Mouse (Mus musculus) CH12.LX (cell line): ENCODE measurements around the gene Agmo. TPM values are rescaled to one million over a fixed set of nuclear protein-coding genes. Genes with fewer than 3 reads are reported as not detected.

ENCODE experiments used
- DNase-seq: peaks from one replicate; pipeline ENCODE4 v3.0.0-alpha.2; 2013; ENCODE audit errors: extremely low read depth
- H3K27ac ChIP-seq: 2 replicates; pipeline ENCODE4 v1.5.1; 2012; ENCODE audit warnings: low read depth, mild to moderate bottlenecking, control low read depth, moderate library complexity; ENCODE audit not compliant: insufficient read depth
- H3K27me3 ChIP-seq: replicated peaks from 2 replicates; pipeline ENCODE3; 2012; ENCODE audit warnings: inconsistent platforms
- H3K36me3 ChIP-seq, 2 experiments: replicated peaks in 1 of 2; 2 replicates each; pipeline versions ENCODE3 to v1.6.1; 2012; ENCODE audit warnings: inconsistent platforms in 1 of 2, low read length in 1 of 2, mild to moderate bottlenecking in 1 of 2, mixed read lengths in 1 of 2, moderate library complexity in 1 of 2; ENCODE audit not compliant: control insufficient read depth in 1 of 2, insufficient read depth in 1 of 2
- H3K4me1 ChIP-seq, 2 experiments: 2 replicates each; pipeline ENCODE4 v1.6.1; 2012; ENCODE audit warnings: inconsistent platforms in 1 of 2, moderate library complexity in 1 of 2; ENCODE audit not compliant: insufficient read depth in 2 of 2, control insufficient read depth in 1 of 2
- H3K4me2 ChIP-seq: 2 replicates; pipeline ENCODE4 v1.6.1; 2012; ENCODE audit warnings: low read depth, mild to moderate bottlenecking, control low read depth; ENCODE audit not compliant: poor library complexity, insufficient read depth, severe bottlenecking
- H3K4me3 ChIP-seq, 3 experiments: fragments of 150-350 bp in 1 of 3; sonication (generic) in 1 of 3; replicated peaks in 1 of 3; 2 replicates each; pipeline versions ENCODE3 to v1.5.1; 2011 to 2012; ENCODE audit warnings: low read depth in 2 of 3, low read length in 2 of 3, mild to moderate bottlenecking in 2 of 3, moderate library complexity in 2 of 3, control low read depth in 1 of 3, improper control_type of control experiment in 1 of 3, inconsistent platforms in 1 of 3, mixed read lengths in 1 of 3; ENCODE audit not compliant: poor library complexity in 1 of 3
- H3K79me2 ChIP-seq: replicated peaks from 2 replicates; pipeline ENCODE4 v1.6.1; 2012; ENCODE audit warnings: mild to moderate bottlenecking, moderate library complexity; ENCODE audit not compliant: control insufficient read depth, poor library complexity, insufficient read depth, severe bottlenecking; ENCODE audit errors: extremely low read depth
- H3K9ac ChIP-seq: 2 replicates; pipeline ENCODE4 v1.6.1; 2012; ENCODE audit warnings: low read depth, mild to moderate bottlenecking, control low read depth, moderate library complexity; ENCODE audit not compliant: insufficient read depth
- H3K9me3 ChIP-seq: replicated peaks from 2 replicates; pipeline ENCODE3; 2012; ENCODE audit warnings: low read length, inconsistent platforms, mixed read lengths
- BHLHE40 ChIP-seq: IDR thresholded peaks from 2 replicates; pipeline ENCODE4 v1.6.1; 2011; ENCODE audit warnings: mild to moderate bottlenecking, low read depth, low read length, improper control_type of control experiment
- CHD1 ChIP-seq: IDR thresholded peaks from 2 replicates; pipeline ENCODE4 v1.6.1; 2012; ENCODE audit warnings: low read depth, low read length, improper control_type of control experiment, inconsistent platforms
- CHD2 ChIP-seq: IDR thresholded peaks from 2 replicates; pipeline ENCODE4 v1.6.1; 2011; ENCODE audit warnings: low read length, improper control_type of control experiment
- E2F4 ChIP-seq: IDR thresholded peaks from 2 replicates; pipeline ENCODE4 v1.6.1; 2011; ENCODE audit warnings: low read depth, low read length, improper control_type of control experiment; ENCODE audit not compliant: insufficient replicate concordance
- EP300 ChIP-seq: IDR thresholded peaks from 2 replicates; pipeline ENCODE4 v1.6.1; 2011; ENCODE audit warnings: low read length, improper control_type of control experiment
- ETS1 ChIP-seq: conservative IDR thresholded peaks from 2 replicates; pipeline ENCODE4 v1.6.1; 2012; ENCODE audit warnings: low read depth, mild to moderate bottlenecking, inconsistent platforms, low read length, improper control_type of control experiment, moderate library complexity
- GABPA ChIP-seq: IDR thresholded peaks from 2 replicates; pipeline ENCODE4 v1.6.1; 2012; ENCODE audit warnings: low read depth, low read length, improper control_type of control experiment, inconsistent platforms; ENCODE audit not compliant: insufficient replicate concordance
- HCFC1 ChIP-seq: IDR thresholded peaks from 2 replicates; pipeline ENCODE4 v1.6.1; 2012; ENCODE audit warnings: low read depth, mild to moderate bottlenecking, inconsistent platforms, low read length, improper control_type of control experiment
- JUN ChIP-seq: IDR thresholded peaks from 2 replicates; pipeline ENCODE4 v1.6.1; 2011; ENCODE audit warnings: low read depth, mild to moderate bottlenecking, low read length, improper control_type of control experiment, moderate library complexity; ENCODE audit not compliant: insufficient read depth
- JUND ChIP-seq: conservative IDR thresholded peaks from 2 replicates; pipeline ENCODE4 v1.6.1; 2011; ENCODE audit warnings: low read depth, low read length, improper control_type of control experiment
- MAFK ChIP-seq: IDR thresholded peaks from 2 replicates; pipeline ENCODE4 v1.6.1; 2011; ENCODE audit warnings: low read length, improper control_type of control experiment; ENCODE audit not compliant: insufficient replicate concordance
- MAX ChIP-seq: IDR thresholded peaks from 2 replicates; pipeline ENCODE4 v1.6.1; 2011; ENCODE audit warnings: low read length, improper control_type of control experiment
- MEF2A ChIP-seq: IDR thresholded peaks from 2 replicates; pipeline ENCODE4 v1.6.1; 2014; ENCODE audit warnings: low read depth, mild to moderate bottlenecking, inconsistent platforms, low read length, improper control_type of control experiment, borderline replicate concordance
- MXI1 ChIP-seq: IDR thresholded peaks from 2 replicates; pipeline ENCODE4 v1.6.1; 2011; ENCODE audit warnings: mild to moderate bottlenecking, low read depth, low read length, improper control_type of control experiment
- MYC ChIP-seq: IDR thresholded peaks from 2 replicates; pipeline ENCODE4 v1.6.1; 2011; ENCODE audit warnings: low read depth, mild to moderate bottlenecking, improper control_type of control experiment, low read length
- NRF1 ChIP-seq: IDR thresholded peaks from 2 replicates; pipeline ENCODE4 v1.6.1; 2014; ENCODE audit warnings: low read depth, mild to moderate bottlenecking, inconsistent platforms, low read length, improper control_type of control experiment, moderate library complexity
- PAX5 ChIP-seq: IDR thresholded peaks from 2 replicates; pipeline ENCODE4 v1.6.1; 2012; ENCODE audit warnings: low read length, inconsistent platforms, mixed read lengths
- POLR2A ChIP-seq: IDR thresholded peaks from 2 replicates; pipeline ENCODE4 v1.6.1; 2011; ENCODE audit warnings: low read depth, mild to moderate bottlenecking, improper control_type of control experiment, low read length
- POLR2AphosphoS2 ChIP-seq: IDR thresholded peaks from 2 replicates; pipeline ENCODE4 v1.6.1; 2011; ENCODE audit warnings: low read depth, low read length, improper control_type of control experiment
- RCOR1 ChIP-seq: conservative IDR thresholded peaks from 2 replicates; pipeline ENCODE4 v1.6.1; 2012; ENCODE audit warnings: low read depth, mild to moderate bottlenecking, inconsistent platforms, low read length, improper control_type of control experiment
- SMC3 ChIP-seq: IDR thresholded peaks from 2 replicates; pipeline ENCODE4 v1.6.1; 2011; ENCODE audit warnings: low read depth, low read length, improper control_type of control experiment
- TBP ChIP-seq: conservative IDR thresholded peaks from 2 replicates; pipeline ENCODE4 v1.6.1; 2011; ENCODE audit warnings: low read depth, low read length, improper control_type of control experiment
- TCF12 ChIP-seq: IDR thresholded peaks from 2 replicates; pipeline ENCODE4 v1.6.1; 2014; ENCODE audit warnings: low read depth, mild to moderate bottlenecking, inconsistent platforms, low read length, improper control_type of control experiment
- USF1 ChIP-seq: IDR thresholded peaks from 2 replicates; pipeline ENCODE4 v1.6.1; 2014; ENCODE audit warnings: low read depth, mild to moderate bottlenecking, inconsistent platforms, low read length, improper control_type of control experiment
- ZC3H11A ChIP-seq: IDR thresholded peaks from 2 replicates; pipeline ENCODE4 v1.6.1; 2012; ENCODE audit warnings: low read depth, mild to moderate bottlenecking, inconsistent platforms, low read length, improper control_type of control experiment
- ZKSCAN1 ChIP-seq: IDR thresholded peaks from 2 replicates; pipeline ENCODE4 v1.6.1; 2012; ENCODE audit warnings: low read depth, inconsistent platforms, low read length, improper control_type of control experiment, borderline replicate concordance
- ZMIZ1 ChIP-seq: IDR thresholded peaks from 2 replicates; pipeline ENCODE4 v1.6.1; 2012; ENCODE audit warnings: low read depth, mild to moderate bottlenecking, inconsistent platforms, low read length, improper control_type of control experiment
- ZNF384 ChIP-seq: IDR thresholded peaks from 2 replicates; pipeline ENCODE4 v1.6.1; 2012; ENCODE audit warnings: low read depth, low read length, improper control_type of control experiment, inconsistent platforms
- dilution Hi-C: fragments of 300-500 bp; cut with MboI; formaldehyde crosslinking; loops from 2 replicates; pipeline ENCODE4 v1.14.3; 2020; ENCODE audit warnings: low sequenced_read_pairs; ENCODE audit not compliant: extremely low pct_unique_long_range_greater_than_20kb, extremely low pct_ligation_motif_present
- in situ Hi-C: fragments of 300-500 bp; cut with MboI; formaldehyde crosslinking; loops from 3 replicates; pipeline ENCODE4 v1.14.3; 2019; ENCODE audit warnings: low sequenced_read_pairs, low pct_ligation_motif_present, low pct_unique_long_range_greater_than_20kb, mixed read lengths
- polyA plus RNA-seq: library from polyadenylated mRNA; unstranded; fragments of >175 nt; gene quantifications from 2 replicates; pipeline ENCODE4 v1.2.1, GENCODE M21; 2012; ENCODE audit warnings: low read depth; ENCODE audit not compliant: insufficient read length
- total RNA-seq, 2 experiments: library from RNA; depleted of rRNA; stranded (reverse); fragments of 300-350 nt in 1 of 2; fragments of >200 nt in 1 of 2; gene quantifications; 2 replicates each; pipeline ENCODE4 v1.2.3; 2012 to 2014

The Agmo gene
- total and polyA plus RNA-seq, 3 experiments, result 0.21 to 0.89 (median 0.61) TPM

DNA sequence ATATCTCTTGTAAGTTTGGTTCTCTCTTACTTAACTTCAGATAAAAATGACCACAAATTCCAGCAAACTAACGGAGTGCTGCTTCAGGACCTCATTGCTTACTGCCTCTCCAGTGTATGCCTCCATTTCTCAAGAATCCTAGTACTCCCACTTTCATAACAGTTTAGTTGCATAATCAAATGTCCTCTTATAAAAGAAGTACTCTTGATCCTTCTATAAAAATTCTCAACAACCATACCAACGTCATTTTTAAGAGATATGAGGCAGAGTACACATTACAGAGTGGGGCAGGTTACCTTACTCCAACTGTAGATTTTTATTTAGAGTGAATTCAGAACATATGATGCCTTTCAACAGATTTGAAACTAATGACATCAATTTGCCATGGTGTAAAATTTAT, 15.7 kb downstream of the Agmo start:
- TF ChIP-seq GABPA, result no peak
- TF ChIP-seq HCFC1, result no peak
- TF ChIP-seq ZMIZ1, result no peak
- no peak for TF ChIP-seq RCOR1
- no peak for TF ChIP-seq JUND
- no peak for TF ChIP-seq POLR2A
- no peak for TF ChIP-seq MAX
- no peak for TF ChIP-seq ZKSCAN1
- no peak for TF ChIP-seq BHLHE40
- TF ChIP-seq ZC3H11A, result no peak
- no peak for TF ChIP-seq ETS1
- no peak for TF ChIP-seq EP300
- no peak for TF ChIP-seq TBP
- no peak for TF ChIP-seq E2F4
- TF ChIP-seq POLR2AphosphoS2, result no peak
- TF ChIP-seq JUN, result no peak
- TF ChIP-seq USF1, result no peak
- Histone ChIP-seq H3K4me1 (no peaks in the 10 kb centered on the region), H3K27ac (no peak overlapping the region), H3K4me2 (no peak overlapping the region), H3K9ac (no peak overlapping the region), H3K27me3 (no peaks in the 10 kb centered on the region), H3K4me3 (no peak overlapping the region), H3K9me3 (no peaks in the 10 kb centered on the region), H3K79me2 (no peaks in the 10 kb centered on the region), H3K36me3 (no peaks in the 10 kb centered on the region)
- dilution Hi-C loops (no loop called here), in situ Hi-C loops (no loop called here)
- no peak for DNase-seq

DNA sequence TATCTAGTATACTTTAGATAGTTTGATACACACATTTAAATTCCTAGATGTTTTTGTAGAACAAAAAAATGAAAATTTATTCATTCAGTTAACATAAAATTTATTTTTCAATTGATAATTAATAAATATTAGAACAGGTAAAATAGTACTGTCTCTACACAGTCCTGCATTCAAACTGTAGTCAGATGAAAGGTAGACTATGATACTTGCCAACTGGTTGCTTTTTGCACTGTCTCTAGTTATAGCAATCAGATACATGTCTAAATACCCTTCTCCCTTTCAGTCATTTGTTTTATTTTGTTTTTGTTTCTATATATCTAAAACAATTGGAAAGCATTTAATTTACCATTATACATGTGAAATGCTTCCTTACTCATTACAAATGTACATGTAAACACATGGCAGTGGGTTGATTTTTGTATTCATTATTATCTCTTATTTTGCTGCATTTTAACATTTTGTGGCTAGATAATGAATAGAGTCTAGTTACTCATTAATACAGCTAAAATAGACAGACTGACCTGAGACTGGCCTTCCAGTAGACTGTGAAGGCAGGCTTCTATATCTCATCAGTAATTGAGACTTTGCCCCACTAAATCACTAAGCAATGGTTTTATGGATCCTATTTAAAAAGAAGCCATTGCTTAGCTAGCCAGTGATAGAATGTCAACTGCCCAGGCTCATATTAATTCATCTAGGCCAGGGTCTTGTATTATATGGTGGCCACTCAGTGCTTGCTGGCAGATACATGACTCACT, 18.5 kb downstream of the Agmo start:
- dilution Hi-C loops, result no loop called here

More for the DNA sequence above, 18.5 kb downstream of the Agmo start:
- in situ Hi-C loops, result no loop called here
- no peak for DNase-seq
- Histone ChIP-seq H3K4me1 (no peaks in the 10 kb centered on the region), H3K4me3 (no peak overlapping the region), H3K27me3 (no peaks in the 10 kb centered on the region), H3K4me2 (no peak overlapping the region), H3K9me3 (no peaks in the 10 kb centered on the region), H3K27ac (no peak overlapping the region), H3K9ac (no peak overlapping the region), H3K79me2 (no peaks in the 10 kb centered on the region), H3K36me3 (no peaks in the 10 kb centered on the region)
- TF ChIP-seq PAX5, result no peak
- TF ChIP-seq ZNF384, result no peak
- no peak for TF ChIP-seq MYC
- no peak for TF ChIP-seq POLR2A
- TF ChIP-seq TCF12, result no peak
- TF ChIP-seq MAFK, result no peak
- TF ChIP-seq ZKSCAN1, result no peak
- TF ChIP-seq NRF1, result no peak
- no peak for TF ChIP-seq MEF2A
- no peak for TF ChIP-seq SMC3
- no peak for TF ChIP-seq CHD1
- no peak for TF ChIP-seq ETS1
- no peak for TF ChIP-seq RCOR1
- TF ChIP-seq POLR2AphosphoS2, result no peak
- no peak for TF ChIP-seq CHD2
- no peak for TF ChIP-seq EP300
- no peak for TF ChIP-seq MXI1
- TF ChIP-seq ZMIZ1, result no peak
- TF ChIP-seq JUN, result no peak
- no peak for TF ChIP-seq USF1
